In genomic region chr6:103033418-103033817, GRCm38 (mm10) we compare ENCODE assay signal across 11 mouse cellular contexts.
"Had no signal": no experiment of that assay in that cellular context is flagged by ENCODE, and none has a peak within 500 bp of the region (broad histone marks: within the 10 kb centered on the region; RNA-seq: fewer than 3 reads in every experiment).

No protein-coding gene starts in this region.

- DNase-seq: liver, embryonic 13.5 days; liver, postnatal 0 days; lung, adult 2 months; lung, postnatal 14 days; lung, postnatal 36 days; midbrain, embryonic 14.5 days; right cerebral cortex, postnatal 14 days; thymus, adult 2 months; thymus, postnatal 25 days; thymus, postnatal 4 days had no signal

- ATAC-seq: liver, postnatal 0 days; lung, postnatal 0 days had no signal
